Mouse (Mus musculus) ES-E14 (cell line): ENCODE measurements around the gene Itgb4. TPM values are rescaled to one million over a fixed set of nuclear protein-coding genes. Genes with fewer than 3 reads are reported as not detected.

ENCODE experiments used
- DNase-seq: peaks from one replicate; pipeline ENCODE4 v3.0.0-alpha.2; 2013; ENCODE audit warnings: low read depth, low spot score
- H3K27ac ChIP-seq: 2 replicates; pipeline ENCODE4 v1.5.1; 2012; ENCODE audit warnings: low read depth, mild to moderate bottlenecking, low read length, moderate library complexity, mixed read lengths; ENCODE audit not compliant: poor library complexity, insufficient read depth, severe bottlenecking
- H3K36me3 ChIP-seq: 2 replicates; pipeline ENCODE4 v1.6.1; 2012; ENCODE audit warnings: mild to moderate bottlenecking, low read length, moderate library complexity, mixed read lengths; ENCODE audit not compliant: control insufficient read depth, poor library complexity, insufficient read depth, severe bottlenecking
- H3K4me1 ChIP-seq, 2 experiments: fragments of 150-350 bp in 1 of 2; sonication (generic) in 1 of 2; 2 replicates each; pipeline ENCODE4 v1.6.1; 2012; ENCODE audit warnings: low read length in 2 of 2, mild to moderate bottlenecking in 1 of 2, mixed read lengths in 1 of 2; ENCODE audit not compliant: control insufficient read depth in 2 of 2, insufficient read depth in 2 of 2, poor library complexity in 1 of 2
- H3K4me3 ChIP-seq, 2 experiments: fragments of 150-350 bp in 1 of 2; sonication (generic) in 1 of 2; 2 replicates each; pipeline ENCODE4 v1.5.1; 2012; ENCODE audit warnings: low read length in 2 of 2, low read depth in 1 of 2, mild to moderate bottlenecking in 1 of 2, mixed read lengths in 1 of 2; ENCODE audit not compliant: insufficient read depth in 1 of 2, poor library complexity in 1 of 2, severe bottlenecking in 1 of 2
- H3K9ac ChIP-seq: 2 replicates; pipeline ENCODE4 v1.6.1; 2012; ENCODE audit warnings: low read depth, mild to moderate bottlenecking, low read length, mixed read lengths; ENCODE audit not compliant: poor library complexity, insufficient read depth, severe bottlenecking
- H3K9me3 ChIP-seq: fragments of 150-350 bp; sonication (generic); 2 replicates; pipeline ENCODE4 v1.6.1; 2012; ENCODE audit warnings: low read depth, mild to moderate bottlenecking, low read length; ENCODE audit not compliant: control insufficient read depth, insufficient read depth
- CHD2 ChIP-seq: IDR thresholded peaks from 2 replicates; pipeline ENCODE4 v1.6.1; 2014; ENCODE audit warnings: mild to moderate bottlenecking, low read depth, low read length, inconsistent platforms
- HCFC1 ChIP-seq: IDR thresholded peaks from 2 replicates; pipeline ENCODE4 v1.6.1; 2012; ENCODE audit warnings: low read length, inconsistent platforms, borderline replicate concordance; ENCODE audit not compliant: insufficient read depth
- MAFK ChIP-seq: IDR thresholded peaks from 2 replicates; pipeline ENCODE4 v1.6.1; 2014; ENCODE audit warnings: mild to moderate bottlenecking, low read depth, low read length, inconsistent platforms; ENCODE audit not compliant: insufficient read depth
- ZC3H11A ChIP-seq: IDR thresholded peaks from 2 replicates; pipeline ENCODE4 v1.6.1; 2012; ENCODE audit warnings: low read depth, mild to moderate bottlenecking, inconsistent platforms, low read length, borderline replicate concordance
- ZNF384 ChIP-seq: IDR thresholded peaks from 2 replicates; pipeline ENCODE4 v1.6.1; 2012; ENCODE audit warnings: low read depth, low read length, inconsistent platforms
- in situ Hi-C, 2 experiments: fragments of 600-800 bp; cut with MboI; formaldehyde crosslinking; loops; one replicate each; pipeline ENCODE4 v1.15.1; 2025; ENCODE audit warnings: low sequenced_read_pairs in 2 of 2, inconsistent platforms in 1 of 2; ENCODE audit not compliant: unreplicated experiment in 2 of 2
- total RNA-seq: library from RNA; depleted of rRNA; stranded (reverse); fragments of 300-350 nt; gene quantifications from 2 replicates; pipeline ENCODE4 v1.2.3, GENCODE M21; 2012; rRNA removed

Itgb4 gene
- 9.6 and 26.3 TPM in 2 replicates for total RNA-seq

DNA sequence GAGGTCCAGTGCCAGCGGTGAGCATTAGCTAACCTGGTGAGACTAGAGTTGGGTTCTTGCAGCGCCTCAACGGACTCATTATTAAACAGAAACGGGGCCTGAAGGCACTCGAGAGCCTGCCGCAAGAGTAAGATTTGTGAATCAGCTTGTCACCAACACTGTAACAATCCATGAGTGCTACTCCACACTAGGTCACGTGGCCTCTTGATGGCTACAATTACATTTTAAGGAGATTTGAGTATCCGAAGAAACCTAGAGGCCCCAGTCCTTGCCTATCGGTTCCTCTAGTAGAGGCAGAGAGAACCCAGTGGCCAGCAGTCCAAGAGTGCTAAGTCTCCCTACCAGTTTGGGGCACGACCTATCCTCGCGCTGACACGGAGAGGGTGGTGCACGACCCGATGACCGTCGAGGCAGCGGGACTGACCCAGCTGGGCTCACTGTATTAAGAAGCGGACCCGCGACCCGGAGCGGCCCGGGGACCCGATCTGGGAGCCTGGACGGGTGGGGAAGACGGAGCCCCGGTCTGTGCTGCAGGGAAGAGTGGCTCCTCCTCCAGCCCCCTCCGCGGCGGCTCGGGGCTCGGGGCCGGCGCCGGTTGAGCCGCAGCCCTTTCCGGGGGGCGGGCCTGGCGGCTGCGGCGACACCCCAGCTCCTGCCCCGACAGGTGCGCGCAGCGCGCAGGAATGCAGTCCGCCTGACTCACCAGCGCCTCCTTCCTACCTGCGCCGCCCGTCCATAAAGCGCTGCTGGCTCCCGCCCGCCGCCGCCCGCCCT, at the start of gene Itgb4:
Itgb4 (plus strand) TSS at position 401 of the 774 bp plus-strand sequence.
- Histone ChIP-seq H3K9me3 (no peaks in the 10 kb centered on the region), H3K36me3 (no peaks in the 10 kb centered on the region), H3K27ac (no peak within 1 kb of the TSS), H3K4me3 (peak within 1 kb of the TSS; percentile 67 to 79), H3K9ac (peak within 1 kb of the TSS; percentile 53), H3K4me1 (peaks cover 11 to 23% of the 10 kb centered on the region in 2 experiments)
- TF ChIP-seq MAFK, result no peak
- no peak for TF ChIP-seq ZC3H11A
- no peak for TF ChIP-seq ZNF384
- no peak for TF ChIP-seq CHD2
- TF ChIP-seq HCFC1, result no peak
- in situ Hi-C loops, result no loop called here
- no peak for DNase-seq

DNA sequence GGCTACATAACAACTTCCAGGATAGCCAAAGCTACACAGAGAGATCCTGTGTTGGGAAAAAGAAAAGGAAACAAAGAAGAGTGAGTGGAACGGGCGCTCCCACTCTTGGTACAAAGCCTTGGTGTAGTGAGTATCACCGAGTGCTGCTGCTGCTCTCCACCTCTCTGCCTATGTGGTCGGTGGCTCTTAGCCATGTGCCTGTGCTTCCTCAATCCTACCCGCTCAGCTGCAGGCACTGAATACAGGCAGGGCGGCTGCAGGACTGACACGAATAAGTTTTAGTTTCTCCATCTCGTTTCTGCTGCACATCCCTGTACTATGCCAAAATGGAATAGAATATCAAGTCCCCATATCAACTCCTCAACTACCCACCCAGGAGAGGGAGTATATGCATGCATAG, 45.5 kb upstream of the Itgb4 start:
- TF ChIP-seq MAFK (no peak), CHD2 (no peak), ZC3H11A (no peak), HCFC1 (no peak), ZNF384 (no peak)
- Histone ChIP-seq H3K36me3 (peaks cover 17% of the 10 kb centered on the region), H3K27ac (no peak overlapping the region), H3K4me1 (0 out of 4 replicates have a peak, but pooled peaks cover 0 to 2% of the 10 kb centered on the region in 2 experiments), H3K4me3 (no peak overlapping the region), H3K9ac (no peak overlapping the region), H3K9me3 (no peaks in the 10 kb centered on the region)
- no peak for DNase-seq
- in situ Hi-C loops, result no loop called here

DNA sequence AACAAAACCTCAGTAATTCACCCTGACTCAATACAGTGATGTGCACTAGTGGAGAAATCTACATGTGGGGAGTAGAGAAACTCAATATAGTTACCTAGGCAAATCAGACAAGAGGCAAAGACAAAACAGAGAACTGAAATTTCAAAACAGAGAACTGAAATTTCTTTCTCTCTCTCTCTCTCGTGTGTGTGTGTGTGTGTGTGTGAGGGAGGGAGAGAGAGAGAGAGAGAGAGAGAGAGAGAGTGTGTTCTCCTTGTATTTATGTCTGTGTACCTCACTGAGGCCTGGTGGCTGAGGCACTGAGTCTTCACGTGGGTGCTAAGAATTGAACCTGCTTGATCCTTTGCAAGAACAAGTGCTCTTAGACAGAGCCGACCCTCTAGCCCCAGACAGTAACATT, 44.7 kb upstream of the Itgb4 start:
- DNase-seq, result no peak
- H3K4me3 ChIP-seq, result no peak overlapping the region
- TF ChIP-seq HCFC1 (no peak), MAFK (no peak), ZNF384 (no peak), CHD2 (no peak)
- no peaks in the 10 kb centered on the region for H3K9me3 ChIP-seq
- no peak overlapping the region for H3K9ac ChIP-seq
- H3K4me1 ChIP-seq, result 0 out of 4 replicates have a peak, but pooled peaks cover 0 to 5% of the 10 kb centered on the region in 2 experiments
- H3K27ac ChIP-seq, result no peak overlapping the region
- peaks cover 17% of the 10 kb centered on the region for H3K36me3 ChIP-seq
- in situ Hi-C loops, result no loop called here

DNA sequence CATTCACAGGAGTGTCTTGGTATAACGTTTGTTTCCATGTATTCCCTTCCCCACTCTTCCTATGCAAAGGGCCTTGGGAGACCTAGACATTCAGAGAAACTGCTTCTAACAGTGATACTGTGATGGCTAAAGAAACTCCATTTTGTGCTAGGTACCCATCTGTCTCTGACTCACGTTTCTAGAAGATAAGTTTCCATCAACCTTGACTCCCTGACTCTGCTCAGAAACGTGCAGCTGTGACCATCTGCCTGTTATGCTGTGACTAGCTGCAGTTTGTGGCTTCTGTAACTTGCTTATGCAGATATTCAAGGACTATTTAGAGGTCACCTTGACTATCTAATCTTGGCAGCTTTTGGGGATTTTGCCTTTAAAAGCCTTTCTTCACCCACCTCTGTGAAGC, 43.3 kb upstream of the Itgb4 start:
- H3K9ac ChIP-seq, result no peak overlapping the region
- no peak overlapping the region for H3K27ac ChIP-seq
- no peak overlapping the region for H3K4me3 ChIP-seq
- 0 out of 4 replicates have a peak, but pooled peaks cover 0 to 7% of the 10 kb centered on the region in 2 experiments for H3K4me1 ChIP-seq
- H3K9me3 ChIP-seq, result no peaks in the 10 kb centered on the region
- in situ Hi-C loops, result no loop called here
- DNase-seq, result no peak
- no peak for TF ChIP-seq ZNF384
- no peak for TF ChIP-seq MAFK
- no peak for TF ChIP-seq CHD2
- TF ChIP-seq HCFC1, result no peak
- no peak for TF ChIP-seq ZC3H11A
- H3K36me3 ChIP-seq, result peaks cover 13% of the 10 kb centered on the region
